Mouse (Mus musculus) regulatory T cell (primary cell): ENCODE data around the gene 6430548M08Rik.

Source experiments
- in situ Hi-C: fragments of 300-600 bp; cut with MboI, MseI; formaldehyde crosslinking; loops from one replicate; pipeline ENCODE4 v1.15.1; 2025; ENCODE audit warnings: high pct_unique_total_duplicates

The 6430548M08Rik gene

GRCm38 (mm10) chr8:120104721-120105272 lies 9.2 kb upstream of the 6430548M08Rik start:
- in situ Hi-C loops, result no loop called here

- in situ Hi-C loops, result no loop called here
Measured at GRCm38 (mm10) chr8:120109149-120109548, 4.8 kb upstream of the 6430548M08Rik start.

GRCm38 (mm10) chr8:120110966-120111365 lies 3.0 kb upstream of the 6430548M08Rik start:
- in situ Hi-C loops, result no loop called here

- in situ Hi-C loops, result no loop called here
Measured at GRCm38 (mm10) chr8:120111382-120111781, 2.6 kb upstream of the 6430548M08Rik start.

- in situ Hi-C loops, result no loop called here
Measured at GRCm38 (mm10) chr8:120112535-120112934, 1.4 kb upstream of the 6430548M08Rik start.

GRCm38 (mm10) chr8:120113306-120113705 lies 646 bp upstream of the 6430548M08Rik start:
- in situ Hi-C loops, result no loop called here

- in situ Hi-C loops, result no loop called here
Measured at GRCm38 (mm10) chr8:120114315-120114841, 426 bp downstream of the 6430548M08Rik start.

- in situ Hi-C loops, result no loop called here
Measured at GRCm38 (mm10) chr8:120116600-120116999, 2.6 kb downstream of the 6430548M08Rik start.

- in situ Hi-C loops, result no loop called here
Measured at GRCm38 (mm10) chr8:120118162-120118561, 4.2 kb downstream of the 6430548M08Rik start.

- in situ Hi-C loops, result no loop called here
Measured at GRCm38 (mm10) chr8:120118847-120119246, 4.9 kb downstream of the 6430548M08Rik start.

GRCm38 (mm10) chr8:120119429-120119828 lies 5.5 kb downstream of the 6430548M08Rik start:
- in situ Hi-C loops, result no loop called here

GRCm38 (mm10) chr8:120119931-120120330 lies 6.0 kb downstream of the 6430548M08Rik start:
- in situ Hi-C loops, result no loop called here

- in situ Hi-C loops, result no loop called here
Measured at GRCm38 (mm10) chr8:120120951-120121350, 7.0 kb downstream of the 6430548M08Rik start.

- in situ Hi-C loops, result no loop called here
Measured at GRCm38 (mm10) chr8:120124261-120124660, 10.3 kb downstream of the 6430548M08Rik start.

GRCm38 (mm10) chr8:120124836-120125389 lies 11.0 kb downstream of the 6430548M08Rik start:
- in situ Hi-C loops, result no loop called here

- in situ Hi-C loops, result no loop called here
Measured at GRCm38 (mm10) chr8:120126357-120127161, 12.6 kb downstream of the 6430548M08Rik start.

GRCm38 (mm10) chr8:120129547-120129946 lies 15.6 kb downstream of the 6430548M08Rik start:
- in situ Hi-C loops, result no loop called here

GRCm38 (mm10) chr8:120131158-120131557 lies 17.2 kb downstream of the 6430548M08Rik start:
- in situ Hi-C loops, result no loop called here

- in situ Hi-C loops, result no loop called here
Measured at GRCm38 (mm10) chr8:120133169-120133568, 19.2 kb downstream of the 6430548M08Rik start.

- in situ Hi-C loops, result no loop called here
Measured at GRCm38 (mm10) chr8:120135687-120136086, 21.7 kb downstream of the 6430548M08Rik start.

GRCm38 (mm10) chr8:120136618-120137017 lies 22.7 kb downstream of the 6430548M08Rik start:
- in situ Hi-C loops, result no loop called here

- in situ Hi-C loops, result no loop called here
Measured at GRCm38 (mm10) chr8:120138958-120139357, 25.0 kb downstream of the 6430548M08Rik start.

GRCm38 (mm10) chr8:120140769-120141168 lies 26.8 kb downstream of the 6430548M08Rik start:
- in situ Hi-C loops, result no loop called here
